Mouse (Mus musculus) CH12.LX (cell line): ENCODE results near the gene Tfdp2. TPM values are rescaled to one million over a fixed set of nuclear protein-coding genes. Genes with fewer than 3 reads are reported as not detected.
"Not testable (repeated sequence)": the region's sequence is repeated elsewhere in the genome, so short reads cannot be mapped to it uniquely, and the experiment has no call there.

ENCODE experiments used
- DNase-seq: peaks from one replicate; pipeline ENCODE4 v3.0.0-alpha.2; 2013; ENCODE audit errors: extremely low read depth
- H3K27ac ChIP-seq: 2 replicates; pipeline ENCODE4 v1.5.1; 2012; ENCODE audit warnings: low read depth, mild to moderate bottlenecking, control low read depth, moderate library complexity; ENCODE audit not compliant: insufficient read depth
- H3K27me3 ChIP-seq: replicated peaks from 2 replicates; pipeline ENCODE3; 2012; ENCODE audit warnings: inconsistent platforms
- H3K36me3 ChIP-seq, 2 experiments: replicated peaks in 1 of 2; 2 replicates each; pipeline versions ENCODE3 to v1.6.1; 2012; ENCODE audit warnings: inconsistent platforms in 1 of 2, low read length in 1 of 2, mild to moderate bottlenecking in 1 of 2, mixed read lengths in 1 of 2, moderate library complexity in 1 of 2; ENCODE audit not compliant: control insufficient read depth in 1 of 2, insufficient read depth in 1 of 2
- H3K4me1 ChIP-seq, 2 experiments: 2 replicates each; pipeline ENCODE4 v1.6.1; 2012; ENCODE audit warnings: inconsistent platforms in 1 of 2, moderate library complexity in 1 of 2; ENCODE audit not compliant: insufficient read depth in 2 of 2, control insufficient read depth in 1 of 2
- H3K4me2 ChIP-seq: 2 replicates; pipeline ENCODE4 v1.6.1; 2012; ENCODE audit warnings: low read depth, mild to moderate bottlenecking, control low read depth; ENCODE audit not compliant: poor library complexity, insufficient read depth, severe bottlenecking
- H3K4me3 ChIP-seq, 3 experiments: fragments of 150-350 bp in 1 of 3; sonication (generic) in 1 of 3; replicated peaks in 1 of 3; 2 replicates each; pipeline versions ENCODE3 to v1.5.1; 2011 to 2012; ENCODE audit warnings: low read depth in 2 of 3, low read length in 2 of 3, mild to moderate bottlenecking in 2 of 3, moderate library complexity in 2 of 3, control low read depth in 1 of 3, improper control_type of control experiment in 1 of 3, inconsistent platforms in 1 of 3, mixed read lengths in 1 of 3; ENCODE audit not compliant: poor library complexity in 1 of 3
- H3K79me2 ChIP-seq: replicated peaks from 2 replicates; pipeline ENCODE4 v1.6.1; 2012; ENCODE audit warnings: mild to moderate bottlenecking, moderate library complexity; ENCODE audit not compliant: control insufficient read depth, poor library complexity, insufficient read depth, severe bottlenecking; ENCODE audit errors: extremely low read depth
- H3K9ac ChIP-seq: 2 replicates; pipeline ENCODE4 v1.6.1; 2012; ENCODE audit warnings: low read depth, mild to moderate bottlenecking, control low read depth, moderate library complexity; ENCODE audit not compliant: insufficient read depth
- H3K9me3 ChIP-seq: replicated peaks from 2 replicates; pipeline ENCODE3; 2012; ENCODE audit warnings: low read length, inconsistent platforms, mixed read lengths
- BHLHE40 ChIP-seq: IDR thresholded peaks from 2 replicates; pipeline ENCODE4 v1.6.1; 2011; ENCODE audit warnings: mild to moderate bottlenecking, low read depth, low read length, improper control_type of control experiment
- CHD1 ChIP-seq: IDR thresholded peaks from 2 replicates; pipeline ENCODE4 v1.6.1; 2012; ENCODE audit warnings: low read depth, low read length, improper control_type of control experiment, inconsistent platforms
- CHD2 ChIP-seq: IDR thresholded peaks from 2 replicates; pipeline ENCODE4 v1.6.1; 2011; ENCODE audit warnings: low read length, improper control_type of control experiment
- ETS1 ChIP-seq: conservative IDR thresholded peaks from 2 replicates; pipeline ENCODE4 v1.6.1; 2012; ENCODE audit warnings: low read depth, mild to moderate bottlenecking, inconsistent platforms, low read length, improper control_type of control experiment, moderate library complexity
- GABPA ChIP-seq: IDR thresholded peaks from 2 replicates; pipeline ENCODE4 v1.6.1; 2012; ENCODE audit warnings: low read depth, low read length, improper control_type of control experiment, inconsistent platforms; ENCODE audit not compliant: insufficient replicate concordance
- JUN ChIP-seq: IDR thresholded peaks from 2 replicates; pipeline ENCODE4 v1.6.1; 2011; ENCODE audit warnings: low read depth, mild to moderate bottlenecking, low read length, improper control_type of control experiment, moderate library complexity; ENCODE audit not compliant: insufficient read depth
- KAT2A ChIP-seq: IDR thresholded peaks from 2 replicates; pipeline ENCODE4 v1.6.1; 2012; ENCODE audit warnings: low read length, improper control_type of control experiment, inconsistent platforms; ENCODE audit not compliant: insufficient replicate concordance
- MAFK ChIP-seq: IDR thresholded peaks from 2 replicates; pipeline ENCODE4 v1.6.1; 2011; ENCODE audit warnings: low read length, improper control_type of control experiment; ENCODE audit not compliant: insufficient replicate concordance
- MAZ ChIP-seq: IDR thresholded peaks from 2 replicates; pipeline ENCODE4 v1.6.1; 2012; ENCODE audit warnings: low read depth, mild to moderate bottlenecking, inconsistent platforms, low read length, improper control_type of control experiment, moderate library complexity
- MYC ChIP-seq: IDR thresholded peaks from 2 replicates; pipeline ENCODE4 v1.6.1; 2011; ENCODE audit warnings: low read depth, mild to moderate bottlenecking, improper control_type of control experiment, low read length
- NELFE ChIP-seq: IDR thresholded peaks from 2 replicates; pipeline ENCODE4 v1.6.1; 2011; ENCODE audit warnings: low read depth, low read length, improper control_type of control experiment
- POLR2A ChIP-seq: IDR thresholded peaks from 2 replicates; pipeline ENCODE4 v1.6.1; 2011; ENCODE audit warnings: low read depth, mild to moderate bottlenecking, improper control_type of control experiment, low read length
- RAD21 ChIP-seq: IDR thresholded peaks from 2 replicates; pipeline ENCODE4 v1.6.1; 2011; ENCODE audit warnings: low read depth, mild to moderate bottlenecking, low read length, improper control_type of control experiment, moderate library complexity
- SIN3A ChIP-seq: IDR thresholded peaks from 2 replicates; pipeline ENCODE4 v1.6.1; 2012; ENCODE audit warnings: low read length, improper control_type of control experiment, inconsistent platforms
- USF1 ChIP-seq: IDR thresholded peaks from 2 replicates; pipeline ENCODE4 v1.6.1; 2014; ENCODE audit warnings: low read depth, mild to moderate bottlenecking, inconsistent platforms, low read length, improper control_type of control experiment
- USF2 ChIP-seq: conservative IDR thresholded peaks from 2 replicates; pipeline ENCODE4 v1.6.1; 2011; ENCODE audit warnings: low read depth, low read length, improper control_type of control experiment
- ZNF384 ChIP-seq: IDR thresholded peaks from 2 replicates; pipeline ENCODE4 v1.6.1; 2012; ENCODE audit warnings: low read depth, low read length, improper control_type of control experiment, inconsistent platforms
- dilution Hi-C: fragments of 300-500 bp; cut with MboI; formaldehyde crosslinking; loops from 2 replicates; pipeline ENCODE4 v1.14.3; 2020; ENCODE audit warnings: low sequenced_read_pairs; ENCODE audit not compliant: extremely low pct_unique_long_range_greater_than_20kb, extremely low pct_ligation_motif_present
- in situ Hi-C: fragments of 300-500 bp; cut with MboI; formaldehyde crosslinking; loops from 3 replicates; pipeline ENCODE4 v1.14.3; 2019; ENCODE audit warnings: low sequenced_read_pairs, low pct_ligation_motif_present, low pct_unique_long_range_greater_than_20kb, mixed read lengths
- polyA plus RNA-seq: library from polyadenylated mRNA; unstranded; fragments of >175 nt; gene quantifications from 2 replicates; pipeline ENCODE4 v1.2.1, GENCODE M21; 2012; ENCODE audit warnings: low read depth; ENCODE audit not compliant: insufficient read length
- total RNA-seq, 2 experiments: library from RNA; depleted of rRNA; stranded (reverse); fragments of 300-350 nt in 1 of 2; fragments of >200 nt in 1 of 2; gene quantifications; 2 replicates each; pipeline ENCODE4 v1.2.3; 2012 to 2014

Tfdp2 gene
- total and polyA plus RNA-seq, 3 experiments: 3.4 to 4.9 (median 4.7) TPM

- no peaks in the 10 kb centered on the region for H3K27me3 ChIP-seq
- dilution Hi-C loops: no loop called here
- TF ChIP-seq BHLHE40 (no peak), KAT2A (no peak), USF1 (no peak), CHD2 (no peak), POLR2A (no peak), MAZ (no peak), NELFE (no peak), RAD21 (no peak), USF2 (no peak), MYC (no peak), CHD1 (no peak), SIN3A (no peak), MAFK (no peak), JUN (no peak), GABPA (no peak), ZNF384 (no peak), ETS1 (no peak)
- in situ Hi-C loops: no loop called here
- H3K9ac ChIP-seq: no peak overlapping the region
- H3K36me3 ChIP-seq: no peaks in the 10 kb centered on the region
- no peaks in the 10 kb centered on the region for H3K4me1 ChIP-seq
- no peak overlapping the region for H3K4me2 ChIP-seq
- H3K27ac ChIP-seq: no peak overlapping the region
- H3K4me3 ChIP-seq: no peak overlapping the region
- no peaks in the 10 kb centered on the region for H3K9me3 ChIP-seq
- no peak for DNase-seq
- no peaks in the 10 kb centered on the region for H3K79me2 ChIP-seq
Observed at GRCm38 (mm10) chr9:96163443-96163842, 32.6 kb upstream of the Tfdp2 start.

- H3K27ac ChIP-seq, in situ Hi-C loops, H3K4me2 ChIP-seq, H3K36me3 ChIP-seq, dilution Hi-C loops, H3K9ac ChIP-seq, H3K9me3 ChIP-seq, H3K79me2 ChIP-seq, H3K27me3 ChIP-seq, H3K4me1 ChIP-seq, DNase-seq, H3K4me3 ChIP-seq: not testable (repeated sequence)
Observed at GRCm38 (mm10) chr9:96163983-96164382, 32.1 kb upstream of the Tfdp2 start.
